Mouse (Mus musculus) forebrain, embryonic 11.5 days (tissue): ENCODE measurements at regions not wholly inside any gene's neighbourhood (a gene's known extent, or its start where the extent isn't known, plus 50 kb on each side); places are given as distances from the start of the nearest gene placed in this dataset.
A peak's percentile ranks its signal among the peaks of the same experiment; 100 is the strongest.
"Not testable (repeated sequence)": the region's sequence is repeated elsewhere in the genome, so short reads cannot be mapped to it uniquely, and the experiment has no call there.

ENCODE experiments used
- ATAC-seq: fragments of 200-750 bp; cut with Nextera tagmentation; replicated peaks from 2 replicates; pipeline ENCODE4 v1.8.0; 2017; ENCODE audit warnings: moderate TSS enrichment; ENCODE audit not compliant: low FRiP score
- DNase-seq: peaks from one replicate; pipeline ENCODE4 v3.0.0-alpha.2; 2017; ENCODE audit warnings: low spot score
- H3K27ac ChIP-seq: fragments of 300-500 bp; sonication (generic); 2 replicates; pipeline ENCODE4 v1.5.1; 2014; ENCODE audit warnings: low read depth, low read length
- H3K27me3 ChIP-seq: fragments of 300-500 bp; sonication (generic); 2 replicates; pipeline ENCODE4 v1.6.1; 2014; ENCODE audit warnings: mild to moderate bottlenecking, low read length, mixed read lengths; ENCODE audit not compliant: control insufficient read depth, insufficient read depth
- H3K36me3 ChIP-seq: fragments of 300-500 bp; sonication (generic); 2 replicates; pipeline ENCODE4 v1.6.1; 2014; ENCODE audit warnings: mild to moderate bottlenecking, low read length, moderate library complexity, mixed read lengths; ENCODE audit not compliant: control insufficient read depth, insufficient read depth
- H3K4me1 ChIP-seq: fragments of 300-500 bp; sonication (generic); replicated peaks from 2 replicates; pipeline ENCODE4 v1.6.1; 2014; ENCODE audit warnings: low read length, mixed read lengths; ENCODE audit not compliant: control insufficient read depth, insufficient read depth
- H3K4me2 ChIP-seq: fragments of 300-500 bp; sonication (generic); 2 replicates; pipeline ENCODE4 v1.6.1; 2014; ENCODE audit warnings: low read depth, mild to moderate bottlenecking, low read length, moderate library complexity, mixed read lengths; ENCODE audit not compliant: severe bottlenecking
- H3K4me3 ChIP-seq: fragments of 300-500 bp; sonication (generic); 2 replicates; pipeline ENCODE4 v1.5.1; 2014; ENCODE audit warnings: low read depth, low read length
- H3K9ac ChIP-seq: fragments of 300-500 bp; sonication (generic); 2 replicates; pipeline ENCODE4 v1.6.1; 2014; ENCODE audit warnings: low read length
- H3K9me3 ChIP-seq: fragments of 300-500 bp; sonication (generic); 2 replicates; pipeline ENCODE4 v1.6.1; 2016; ENCODE audit warnings: low read length, mixed read lengths; ENCODE audit not compliant: control insufficient read depth
- WGBS: fragments of 180-500 bp; shearing (Covaris S2); extraction: QIAGEN DNeasy Blood & Tissue Kit; methylation state at CpG from one replicate; pipeline ENCODE4 v1.1.7; 2014; 5-methylcytosine and 5-hydroxymethylcytosine counted together

DNA sequence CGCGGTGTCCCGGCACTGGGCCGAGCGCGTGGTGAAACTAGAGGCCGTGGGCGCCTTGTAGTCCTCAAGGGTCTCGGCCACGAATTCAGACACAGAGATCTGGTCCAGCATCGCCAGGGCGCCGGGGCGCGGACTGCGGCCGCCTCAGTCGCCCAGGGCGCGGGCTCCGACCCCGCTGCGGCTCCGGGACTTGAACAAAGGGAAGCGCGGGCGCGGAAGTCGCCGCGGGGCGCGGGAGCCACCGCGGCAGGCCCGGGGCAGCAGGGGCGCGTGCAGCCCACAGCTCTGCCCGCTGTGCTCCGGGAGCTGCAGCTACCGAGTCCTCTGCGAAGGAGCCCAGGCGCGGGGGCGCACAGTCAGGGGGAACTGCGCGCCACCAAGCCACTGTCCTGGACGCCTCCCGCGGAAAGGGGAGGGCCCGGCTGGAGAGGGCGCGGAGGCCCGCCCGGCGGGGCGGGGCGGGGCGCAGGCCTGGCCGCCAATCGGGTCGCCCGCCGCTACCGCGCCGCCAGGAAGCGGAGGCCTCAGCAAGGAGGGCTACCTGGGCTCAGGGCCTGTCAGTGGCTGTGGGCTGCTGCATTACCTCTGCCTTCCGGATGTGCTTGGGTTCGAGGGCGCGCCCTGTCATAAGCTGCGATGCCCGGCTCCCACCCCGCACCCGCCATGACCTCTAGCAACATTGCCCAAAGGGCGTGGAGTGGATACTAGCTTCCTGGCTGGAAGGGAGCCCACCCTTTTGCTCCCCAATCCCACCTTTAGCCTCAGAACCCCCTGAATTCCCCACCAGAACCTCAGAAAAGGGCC, 155.2 kb upstream of the 9030624G23Rik start:
- not testable (repeated sequence) for H3K36me3 ChIP-seq, H3K27me3 ChIP-seq, ATAC-seq, H3K9me3 ChIP-seq, H3K27ac ChIP-seq, H3K4me1 ChIP-seq
- Histone ChIP-seq H3K4me2 (peak overlapping the region; percentile 43), H3K4me3 (peak overlapping the region; percentile 47), H3K9ac (peak overlapping the region; percentile 68)
- DNase-seq, result peak; percentile 68
- 2% methylated on average over 57 of the region's 77 CpGs for WGBS
